Mouse (Mus musculus) gastrocnemius, postnatal 14 days (tissue): Measurements from ENCODE around the gene Emilin2. TPM values are rescaled to one million over a fixed set of nuclear protein-coding genes. Genes with fewer than 3 reads are reported as not detected.

Source experiments
- DNase-seq: peaks from one replicate; pipeline ENCODE4 v3.0.0; 2021; ENCODE audit warnings: mixed read lengths
- intact Hi-C: fragments of 180-260 bp; cut with DNase I; formaldehyde crosslinking; loops from one replicate; pipeline ENCODE4 v1.15.1; 2025; ENCODE audit warnings: low total_unique reads
- total RNA-seq, 2 experiments: library from RNA; stranded (reverse); gene quantifications; 2 replicates each; pipeline ENCODE4 v1.2.3; 2021

Gene Emilin2
- total RNA-seq, 2 experiments from 2014 or later: 17.1 to 24.8 TPM

GRCm38 (mm10) chr17:71245133-71245532, 66.6 kb downstream of the Emilin2 start:
- DNase-seq: no peak
- intact Hi-C loops: no loop called here

GRCm38 (mm10) chr17:71242666-71243065, 69.1 kb downstream of the Emilin2 start:
- no peak for DNase-seq
- intact Hi-C loops: no loop called here

- no peak for DNase-seq
Measured at GRCm38 (mm10) chr17:71240811-71241210, 71.0 kb downstream of the Emilin2 start.

GRCm38 (mm10) chr17:71238494-71238893, 73.3 kb downstream of the Emilin2 start:
- intact Hi-C loops: no loop called here
- no peak for DNase-seq

More at GRCm38 (mm10) chr17:71240811-71241210, 71.0 kb downstream of the Emilin2 start:
- intact Hi-C loops: no loop called here

- intact Hi-C loops: no loop called here
- no peak for DNase-seq
Measured at GRCm38 (mm10) chr17:71235229-71235958, 76.4 kb downstream of the Emilin2 start.

GRCm38 (mm10) chr17:71234041-71234594, 77.7 kb downstream of the Emilin2 start:
- no peak for DNase-seq
- intact Hi-C loops: no loop called here

- DNase-seq: no peak
- intact Hi-C loops: no loop called here
Measured at GRCm38 (mm10) chr17:71233210-71233609, 78.6 kb downstream of the Emilin2 start.

GRCm38 (mm10) chr17:71231998-71232397, 79.8 kb downstream of the Emilin2 start:
- intact Hi-C loops: no loop called here
- DNase-seq: no peak

- DNase-seq: no peak
- intact Hi-C loops: no loop called here
Measured at GRCm38 (mm10) chr17:71230108-71230709, 81.6 kb downstream of the Emilin2 start.

- intact Hi-C loops: no loop called here
Measured at GRCm38 (mm10) chr17:71228651-71229050, 83.1 kb downstream of the Emilin2 start.

GRCm38 (mm10) chr17:71227128-71227895, 84.5 kb downstream of the Emilin2 start:
- intact Hi-C loops: no loop called here
- DNase-seq: no peak

More at GRCm38 (mm10) chr17:71228651-71229050, 83.1 kb downstream of the Emilin2 start:
- no peak for DNase-seq

GRCm38 (mm10) chr17:71225091-71225490, 86.7 kb downstream of the Emilin2 start:
- intact Hi-C loops: no loop called here
- DNase-seq: no peak

GRCm38 (mm10) chr17:71224521-71224920, 87.3 kb downstream of the Emilin2 start:
- DNase-seq: no peak
- intact Hi-C loops: no loop called here

GRCm38 (mm10) chr17:71223676-71224075, 88.1 kb downstream of the Emilin2 start:
- intact Hi-C loops: no loop called here
- DNase-seq: no peak

GRCm38 (mm10) chr17:71221383-71221782, 90.4 kb downstream of the Emilin2 start:
- no peak for DNase-seq
- intact Hi-C loops: no loop called here

GRCm38 (mm10) chr17:71217111-71217685, 94.6 kb downstream of the Emilin2 start:
- DNase-seq: no peak

GRCm38 (mm10) chr17:71216263-71216662, 95.5 kb downstream of the Emilin2 start:
- intact Hi-C loops: no loop called here
- DNase-seq: no peak

More at GRCm38 (mm10) chr17:71217111-71217685, 94.6 kb downstream of the Emilin2 start:
- intact Hi-C loops: no loop called here

- intact Hi-C loops: no loop called here
- no peak for DNase-seq
Measured at GRCm38 (mm10) chr17:71215241-71215839, 96.4 kb downstream of the Emilin2 start.

GRCm38 (mm10) chr17:71214514-71215240, 97.1 kb downstream of the Emilin2 start:
- DNase-seq: no peak
- intact Hi-C loops: no loop called here
